Mouse (Mus musculus) gastrocnemius, postnatal 10 days (tissue): ENCODE results near the gene Rln3. TPM values are rescaled to one million over a fixed set of nuclear protein-coding genes. Genes with fewer than 3 reads are reported as not detected.
"Not testable (repeated sequence)": the region's sequence is repeated elsewhere in the genome, so short reads cannot be mapped to it uniquely, and the experiment has no call there.

Experiments used
- DNase-seq: peaks from one replicate; pipeline ENCODE4 v3.0.0; 2021; ENCODE audit warnings: mixed read lengths
- total RNA-seq, 2 experiments: library from RNA; stranded (reverse); gene quantifications; 2 replicates each; pipeline ENCODE4 v1.2.3; 2021

Rln3 gene
- total RNA-seq, 2 experiments from 2014 or later, result not detected

DNA sequence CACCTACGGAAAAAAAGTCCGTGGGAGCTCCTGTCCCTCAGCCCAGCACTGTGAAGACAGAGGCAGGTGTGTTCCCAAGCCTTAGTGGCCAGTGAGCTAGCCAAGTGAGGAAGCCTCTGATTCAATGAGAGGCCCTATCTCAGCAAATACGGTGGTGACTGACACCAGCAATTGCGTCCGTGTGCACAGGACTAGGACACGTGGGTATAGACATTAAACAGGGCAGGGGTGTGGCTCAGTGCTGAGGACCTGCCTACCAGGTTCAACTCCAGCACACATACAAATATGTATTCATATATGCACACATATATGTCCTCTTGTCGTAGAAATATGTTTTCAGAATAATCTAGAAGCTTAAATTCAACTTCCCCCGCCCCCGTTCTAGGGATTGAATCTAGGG is 25.1 kb downstream of the Rln3 start:
- DNase-seq, result no peak

DNA sequence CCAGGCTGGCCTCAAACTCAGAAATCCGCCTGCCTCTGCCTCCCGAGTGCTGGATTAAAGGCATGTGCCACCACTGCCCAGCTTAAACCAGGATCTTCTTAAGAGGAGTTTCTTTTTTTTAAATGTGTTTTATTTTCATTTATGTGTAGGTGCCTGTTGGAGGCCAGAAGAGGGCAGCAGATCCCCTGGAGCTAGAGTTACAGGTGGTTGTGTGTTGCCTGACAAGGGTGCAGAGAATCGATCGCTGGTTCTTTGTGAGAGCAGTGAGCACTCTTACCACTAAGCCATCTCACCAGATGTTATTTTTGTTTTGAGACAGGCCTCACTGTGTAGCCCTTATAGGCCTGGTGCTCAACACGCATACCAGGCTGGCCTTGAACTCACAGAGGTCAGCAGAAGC is 29.0 kb downstream of the Rln3 start:
- DNase-seq, result no peak

DNA sequence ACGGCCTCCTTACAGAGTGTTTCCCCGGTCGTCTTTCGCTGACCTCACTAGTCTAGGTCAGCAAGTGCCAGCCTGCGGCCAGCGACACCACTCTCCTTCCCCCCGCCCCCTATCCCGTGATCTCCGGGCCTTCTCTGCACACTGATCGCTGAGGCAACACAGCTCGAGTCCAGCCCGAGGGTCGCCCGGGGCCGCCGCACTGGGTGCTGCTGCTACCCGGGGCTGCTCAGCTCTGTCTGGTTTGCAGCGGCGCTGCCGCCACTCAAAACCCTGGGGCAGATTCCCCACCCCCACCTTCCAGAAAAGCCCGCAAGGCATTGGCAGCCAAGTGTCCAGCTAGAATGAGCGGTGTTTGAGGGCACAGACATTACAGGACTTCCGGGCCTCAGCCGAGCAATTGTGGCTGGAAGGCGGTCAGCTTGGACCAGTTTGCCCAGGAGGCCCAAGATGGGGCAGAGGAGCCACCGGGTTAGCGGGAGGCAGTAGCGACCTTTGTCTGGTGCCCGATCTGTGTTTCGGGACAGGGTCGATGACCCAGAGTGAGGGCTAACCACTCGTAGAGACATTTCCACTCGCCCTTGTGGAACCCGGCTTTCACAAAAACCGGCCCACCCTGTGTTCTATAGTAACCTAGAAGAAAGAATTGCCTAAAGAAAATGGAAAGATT is 32.2 kb downstream of the Rln3 start:
- DNase-seq, result no peak

DNA sequence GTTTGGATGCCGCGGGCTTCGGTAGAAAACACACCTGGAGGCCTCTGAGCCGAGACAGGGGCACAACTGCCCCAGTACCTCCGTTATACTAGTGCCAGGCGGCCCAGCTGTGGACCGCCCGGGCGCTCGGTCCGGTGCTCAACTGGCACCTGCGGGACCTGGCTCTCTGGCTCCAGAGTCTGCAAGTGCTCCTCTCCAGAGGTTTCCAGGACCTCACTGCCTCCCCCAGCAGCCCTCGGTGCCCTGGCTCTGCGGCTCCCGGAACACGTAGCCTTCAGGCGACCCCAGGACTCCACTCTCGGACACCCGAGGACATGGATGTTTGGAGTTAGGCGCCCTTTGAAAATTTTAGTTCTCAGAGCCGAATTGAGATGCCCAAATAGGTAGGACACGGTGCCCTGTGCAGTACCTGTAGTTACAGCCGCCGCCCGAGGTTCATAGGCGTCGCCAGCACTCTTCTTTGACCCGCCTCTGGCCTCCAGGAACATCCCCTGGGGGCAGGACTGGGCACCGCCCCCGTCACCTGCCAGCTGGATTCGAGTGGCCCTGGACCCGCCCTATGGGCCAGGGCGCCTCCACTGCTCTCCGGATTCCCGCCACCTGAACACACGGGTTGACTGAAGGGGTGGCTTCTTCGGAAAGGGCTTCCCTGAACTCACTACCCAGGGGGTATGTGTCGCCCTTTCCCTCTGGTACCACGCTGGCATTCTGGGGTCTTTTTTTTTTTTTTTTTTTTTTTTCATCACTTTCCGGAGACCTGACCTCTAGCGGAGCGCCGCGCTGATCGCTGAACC is 32.9 kb downstream of the Rln3 start, which contains the start of gene 2210011C24Rik:
2210011C24Rik (minus strand) TSS at position 467 of the 794 bp plus-strand sequence.
- DNase-seq, result no peak

DNA sequence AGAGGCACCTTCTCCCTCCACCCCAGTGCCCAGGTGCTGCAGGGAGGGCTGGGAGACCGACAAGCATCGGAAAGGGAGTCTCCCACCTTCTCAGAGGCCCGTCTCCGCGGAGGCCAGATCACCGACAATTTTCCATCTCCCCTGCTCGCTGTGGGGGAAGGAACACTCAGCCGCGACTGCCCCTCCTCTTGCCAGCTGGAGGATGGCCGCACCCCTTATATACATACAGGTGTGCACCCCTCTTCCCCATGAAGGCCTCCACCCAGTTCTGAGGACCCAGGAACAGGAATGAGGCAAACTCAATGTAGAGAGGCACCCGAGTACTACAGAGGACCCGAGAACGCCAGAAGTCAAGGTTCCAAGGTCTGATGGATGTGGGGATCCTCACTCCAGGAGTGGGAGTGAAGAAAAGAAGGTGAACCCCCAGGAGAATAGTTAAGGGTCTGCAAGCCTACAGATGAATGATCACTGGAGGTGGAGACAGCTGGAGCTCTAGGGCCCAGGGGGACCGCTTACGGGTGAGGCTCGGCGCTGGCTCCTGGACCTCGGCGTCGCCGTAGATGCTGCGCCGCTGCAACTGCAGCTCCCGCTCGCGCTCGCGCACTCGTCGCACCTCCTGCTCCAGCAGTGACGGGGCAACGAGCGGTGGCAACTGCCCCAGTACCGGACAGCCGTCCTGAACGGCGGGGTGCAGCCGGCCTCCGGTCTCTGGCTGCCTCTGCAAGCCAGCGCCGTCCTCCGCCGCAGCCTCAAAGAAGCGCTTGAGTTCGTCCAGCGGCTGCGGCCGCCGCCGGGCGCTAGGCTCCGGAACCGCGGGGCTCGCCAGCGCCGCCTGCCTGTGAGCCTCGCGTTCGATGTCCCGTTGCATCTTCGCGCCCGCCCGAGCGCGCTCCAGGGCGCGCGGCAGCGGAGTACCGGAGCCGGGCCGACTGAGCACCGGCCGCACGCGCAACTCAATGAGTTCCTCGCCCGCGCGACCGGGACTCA is 33.9 kb downstream of the Rln3 start:
- DNase-seq, result peak; percentile 83

DNA sequence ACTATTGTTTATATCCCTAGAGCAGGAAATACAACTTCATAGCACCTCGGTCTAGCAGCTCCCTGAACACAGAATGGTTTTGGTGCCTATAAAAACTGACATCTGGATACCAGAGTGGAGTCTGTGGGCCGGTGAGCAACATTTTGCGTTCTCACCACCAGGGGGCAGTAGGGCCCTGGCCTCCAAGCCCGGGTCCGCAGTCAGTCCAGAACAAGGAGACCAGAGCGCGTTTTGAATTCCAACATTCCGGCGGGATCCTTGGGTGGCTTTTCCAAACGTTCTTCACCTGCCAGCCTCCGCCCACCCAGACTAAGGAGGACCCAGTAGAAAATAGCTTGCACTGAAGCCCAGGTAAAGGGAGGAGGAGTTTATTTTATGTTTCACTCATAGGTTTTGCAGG is 34.9 kb downstream of the Rln3 start:
- DNase-seq, result peak; percentile 91

DNA sequence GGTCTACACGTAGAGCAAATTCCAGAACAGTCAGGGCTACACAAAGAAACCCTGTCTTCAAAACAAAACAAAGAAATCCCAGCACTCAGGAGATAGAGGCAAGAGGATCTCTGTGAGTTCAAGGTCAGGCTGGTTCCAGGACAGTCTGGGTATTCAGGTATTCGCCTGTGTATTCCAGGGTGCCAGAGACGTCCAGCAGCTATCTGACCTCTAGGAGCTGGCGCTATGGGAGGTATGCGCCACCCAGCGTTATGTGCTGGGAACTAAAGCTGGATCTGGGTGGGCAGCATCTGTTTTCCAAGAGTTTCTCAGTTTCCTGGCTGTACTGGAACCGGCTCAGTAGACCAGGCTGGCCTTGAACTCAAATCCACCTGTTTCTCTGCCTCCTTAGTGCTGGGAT is 36.4 kb downstream of the Rln3 start:
- no peak for DNase-seq

DNA sequence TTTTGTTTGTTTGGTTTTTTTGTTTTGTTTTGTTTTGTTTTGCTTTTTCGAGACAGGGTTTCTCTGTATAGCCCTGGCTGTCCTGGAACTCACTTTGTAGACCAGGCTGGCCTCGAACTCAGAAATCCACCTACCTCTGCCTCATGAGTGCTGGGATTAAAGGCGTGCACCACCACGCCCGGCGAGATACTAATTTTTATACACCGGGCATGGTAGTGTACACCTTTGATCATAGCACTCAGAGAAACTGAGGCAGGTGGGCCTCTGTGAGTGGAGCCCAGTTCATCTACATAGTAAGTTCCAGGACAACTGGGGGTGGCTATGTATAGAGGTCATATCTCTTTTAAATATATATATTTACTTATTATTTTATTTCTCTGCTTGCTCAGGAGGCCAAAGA is 39.3 kb downstream of the Rln3 start:
- DNase-seq, result not testable (repeated sequence)

DNA sequence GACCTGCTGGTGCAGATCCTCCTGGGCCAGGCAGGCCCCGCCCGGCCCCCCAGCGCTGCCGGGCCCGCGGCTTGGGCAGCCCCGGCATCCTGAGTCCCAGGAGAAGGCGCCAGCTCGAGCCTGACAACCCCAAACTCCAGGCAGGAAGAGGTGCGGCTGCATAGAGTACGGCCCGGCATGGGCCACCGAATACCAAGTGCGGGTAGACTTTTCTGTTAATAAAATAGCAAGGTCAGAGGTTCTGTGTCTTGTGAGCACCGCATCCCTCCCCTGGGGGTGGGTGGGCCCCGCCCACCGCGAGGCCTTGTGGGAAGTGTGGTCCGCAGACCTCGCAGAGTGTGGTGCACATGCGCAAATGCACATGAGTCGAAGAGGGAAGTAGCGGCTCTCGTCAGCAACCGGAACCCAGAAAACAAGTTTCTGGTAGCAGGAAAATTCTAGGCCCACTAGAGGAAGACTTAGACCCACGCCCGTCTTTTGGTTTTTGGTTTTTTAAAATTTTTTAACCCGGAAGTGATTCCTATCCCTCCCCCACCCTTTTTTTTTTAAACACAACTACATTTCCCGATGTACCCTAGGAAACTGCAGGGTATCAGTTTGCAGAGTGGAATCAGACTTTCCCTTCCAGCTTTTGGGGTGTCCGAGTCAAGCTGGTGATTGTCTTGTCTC is 40.1 kb downstream of the Rln3 start:
- DNase-seq, result peak; percentile 93

DNA sequence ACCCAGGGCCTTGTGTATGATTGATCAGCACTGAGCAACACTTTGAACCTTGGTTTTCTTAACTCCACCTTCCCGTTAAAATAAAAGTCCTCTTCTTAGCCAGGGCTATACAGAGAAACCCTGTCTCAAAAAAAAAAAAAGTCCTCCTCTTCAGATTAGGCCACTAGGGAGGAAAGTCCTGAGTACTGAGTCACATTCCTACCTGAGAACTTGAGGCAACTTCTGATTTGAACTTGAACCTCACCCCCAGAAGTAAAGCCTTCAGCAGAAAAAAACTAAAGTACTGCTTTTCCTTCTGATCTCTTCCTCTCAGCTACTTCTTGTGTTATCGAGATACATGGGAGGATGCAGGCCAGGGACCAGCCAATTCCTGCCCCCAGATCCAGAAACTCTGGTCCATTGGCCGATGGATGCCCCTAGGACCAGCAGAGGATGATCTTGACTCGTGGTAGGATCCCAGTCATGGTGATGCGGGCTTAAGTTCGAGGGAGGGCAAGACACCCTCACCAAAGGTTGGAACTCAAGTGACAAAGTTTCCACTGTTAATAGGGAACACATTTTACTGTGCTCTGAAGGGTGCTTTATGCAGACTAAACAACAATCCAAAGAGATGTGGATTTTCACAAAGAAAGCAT is 41.1 kb downstream of the Rln3 start:
- DNase-seq, result no peak

DNA sequence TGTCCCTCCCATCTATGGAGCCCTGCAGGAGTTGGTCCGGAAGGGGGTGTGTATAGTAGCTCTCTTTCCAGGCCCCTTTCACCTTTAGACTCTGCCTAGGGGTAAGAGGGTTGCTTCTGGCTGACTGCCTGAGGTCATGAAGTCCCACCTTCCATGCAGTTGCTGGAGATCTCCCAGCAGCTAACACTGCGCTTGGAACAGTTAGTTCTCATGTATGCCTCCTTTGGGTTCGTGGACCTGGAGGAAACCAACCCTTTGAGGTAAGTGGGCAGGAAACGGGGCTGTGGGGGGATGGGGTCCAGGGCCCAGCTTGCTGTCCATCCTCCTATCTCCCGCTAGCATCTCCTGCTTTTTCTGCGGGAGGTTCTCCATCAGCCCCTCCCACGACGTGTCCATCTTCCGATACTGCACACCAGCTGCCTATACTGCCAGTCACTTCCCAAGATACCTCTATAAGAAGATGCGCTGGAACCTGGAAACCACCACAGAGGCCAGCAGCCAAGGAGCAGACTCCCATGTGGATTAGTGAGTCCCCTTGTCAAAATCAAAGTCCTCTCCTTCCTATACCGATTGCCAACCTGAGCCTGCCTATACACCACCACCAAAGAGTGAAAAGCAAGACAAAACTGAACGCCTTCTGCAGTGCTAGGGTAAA is 41.7 kb downstream of the Rln3 start:
- no peak for DNase-seq

DNA sequence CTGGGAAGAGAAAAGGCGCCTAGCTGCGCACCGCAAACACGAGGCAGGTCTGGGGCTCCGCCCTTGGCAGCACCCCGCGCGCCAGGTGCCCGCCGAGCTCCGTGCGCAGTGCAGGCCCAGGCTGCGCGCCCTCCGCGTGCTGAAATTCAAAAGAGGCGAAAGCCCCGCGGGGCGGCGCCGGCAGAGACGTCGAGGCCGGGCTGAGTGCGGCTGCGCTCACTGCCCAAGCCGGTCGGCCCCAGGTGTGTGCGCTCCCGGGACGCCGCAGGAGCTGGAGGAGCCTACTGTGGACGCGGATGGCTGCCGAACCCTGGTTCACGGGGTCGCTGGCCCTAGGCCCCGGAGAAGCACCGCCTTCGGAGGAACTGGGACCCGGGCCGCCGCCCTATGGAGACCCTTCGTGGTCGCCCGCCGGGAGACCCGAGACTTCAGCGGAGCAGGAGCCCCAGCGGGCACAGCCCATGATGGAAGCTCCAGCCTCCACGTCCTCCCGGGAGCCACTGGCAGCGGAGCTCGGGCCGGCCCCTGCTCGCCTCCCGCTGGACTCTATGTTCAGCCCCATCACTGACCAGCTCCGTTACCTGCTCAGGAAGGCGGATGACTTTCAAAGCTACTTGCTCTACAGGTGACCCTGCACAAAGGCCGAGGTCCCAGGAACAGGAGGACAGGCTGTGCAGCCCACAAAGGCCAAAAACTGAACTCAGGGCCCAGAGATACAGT is 43.4 kb downstream of the Rln3 start, which contains the start of gene 1700067K01Rik:
1700067K01Rik (plus strand) TSS at position 222 of the 720 bp plus-strand sequence.
- DNase-seq, result peak; percentile 28

DNA sequence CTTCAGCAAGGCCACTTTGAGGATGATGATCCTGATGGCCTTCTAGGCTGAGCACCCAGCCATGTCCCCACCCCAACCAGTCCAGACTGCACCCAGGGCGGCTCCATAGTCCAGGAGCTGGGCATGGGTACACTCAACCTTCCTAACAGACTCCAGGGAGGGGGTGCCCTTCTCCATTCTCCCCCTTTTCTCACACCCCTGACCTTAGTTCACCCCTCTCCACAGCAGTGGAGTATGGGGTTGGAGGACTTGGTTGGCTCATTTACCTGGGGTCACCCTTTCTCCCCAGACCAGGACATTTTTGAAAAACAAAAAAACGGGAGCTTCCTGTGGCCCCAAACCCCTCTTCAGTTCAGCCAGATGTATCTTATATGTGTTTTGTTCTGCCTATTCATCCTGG is 45.0 kb downstream of the Rln3 start:
- no peak for DNase-seq

DNA sequence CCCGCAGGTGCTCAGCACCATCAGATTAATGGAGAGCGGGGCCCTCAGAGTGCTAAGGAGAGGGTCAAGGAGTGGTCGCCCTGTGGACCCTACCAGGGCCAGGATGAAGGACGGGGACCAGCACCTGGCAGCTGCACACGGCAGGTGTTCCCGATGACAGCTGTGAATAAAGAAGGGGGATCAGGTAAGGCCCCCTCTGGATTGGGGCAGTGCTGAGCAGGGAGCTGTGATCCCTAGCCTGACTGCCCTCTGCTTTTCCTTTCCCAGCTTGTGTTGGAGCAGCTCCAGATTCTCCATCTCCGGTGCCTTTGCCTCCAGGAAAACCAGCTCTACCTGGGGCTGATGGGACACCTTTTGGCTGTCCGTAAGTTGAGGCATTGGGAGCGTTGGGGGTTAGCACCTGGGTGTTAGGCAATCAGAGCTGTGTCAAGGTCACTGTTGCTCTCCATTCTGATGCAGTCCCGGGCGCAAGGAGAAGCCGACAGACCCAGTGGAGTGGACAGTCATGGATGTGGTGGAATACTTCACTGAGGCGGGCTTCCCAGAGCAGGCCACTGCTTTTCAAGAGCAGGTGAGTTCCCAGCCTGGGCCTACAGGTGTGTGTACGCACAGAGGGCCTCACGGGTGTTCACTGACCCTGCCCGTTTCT is 45.6 kb downstream of the Rln3 start:
- DNase-seq, result no peak

DNA sequence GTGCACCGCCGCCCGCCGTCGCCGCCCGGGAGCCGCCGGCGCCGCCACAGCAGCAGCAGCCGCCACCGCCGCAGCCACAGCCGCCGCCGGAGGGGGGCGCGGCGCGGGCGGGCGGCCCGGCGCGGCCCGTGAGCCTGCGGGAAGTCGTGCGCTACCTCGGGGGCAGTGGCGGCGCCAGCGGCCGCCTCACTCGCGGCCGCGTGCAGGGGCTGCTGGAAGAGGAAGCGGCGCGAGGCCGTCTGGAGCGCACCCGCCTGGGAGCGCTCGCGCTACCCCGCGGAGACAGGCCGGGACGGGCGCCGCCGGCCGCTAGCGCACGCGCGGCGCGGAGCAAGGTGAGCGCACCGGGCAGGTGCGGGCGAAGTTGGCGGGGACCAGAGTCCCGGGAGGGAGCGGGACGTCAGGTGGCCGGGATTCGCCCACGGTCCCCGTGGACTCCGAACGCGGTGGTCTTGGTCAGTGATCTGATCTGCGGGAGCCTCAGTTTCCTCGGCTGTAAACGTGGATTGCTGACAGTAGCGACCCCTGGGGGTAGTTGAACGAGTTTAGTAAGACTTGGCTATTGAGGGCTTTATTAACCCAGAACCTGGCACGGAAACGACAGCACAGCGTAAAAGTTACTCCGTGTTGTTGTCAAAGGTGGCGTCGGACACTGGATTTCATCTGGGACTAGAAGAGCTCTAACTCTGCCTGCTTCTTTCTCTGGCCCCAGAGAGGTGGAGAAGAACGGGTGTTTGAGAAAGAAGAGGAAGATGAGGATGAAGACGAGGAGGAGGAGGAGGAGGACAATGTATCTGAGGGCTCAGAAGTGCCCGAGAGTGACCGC is 46.4 kb downstream of the Rln3 start:
- peak; percentile 59 for DNase-seq

DNA sequence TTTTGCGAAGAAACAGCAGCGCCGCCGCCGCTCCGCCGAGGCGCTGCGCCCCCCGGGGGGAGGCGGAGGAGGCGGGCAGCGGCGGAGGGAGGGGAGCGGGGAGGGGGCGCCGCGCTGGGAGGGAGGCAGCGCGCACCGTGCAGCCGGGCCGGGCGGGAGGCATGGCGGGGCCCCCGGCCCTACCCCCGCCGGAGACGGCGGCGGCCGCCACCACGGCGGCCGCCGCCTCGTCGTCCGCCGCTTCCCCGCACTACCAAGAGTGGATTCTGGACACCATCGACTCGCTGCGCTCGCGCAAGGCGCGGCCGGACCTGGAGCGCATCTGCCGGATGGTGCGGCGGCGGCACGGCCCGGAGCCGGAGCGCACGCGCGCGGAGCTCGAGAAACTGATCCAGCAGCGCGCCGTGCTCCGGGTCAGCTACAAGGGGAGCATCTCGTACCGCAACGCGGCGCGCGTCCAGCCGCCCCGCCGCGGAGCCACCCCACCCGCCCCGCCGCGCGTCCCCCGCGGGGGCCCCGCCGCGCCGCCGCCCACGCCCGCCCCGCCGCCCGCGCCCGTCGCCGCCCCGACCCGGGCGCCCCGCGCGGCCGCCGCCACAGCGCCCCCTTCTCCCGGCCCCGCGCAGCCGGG is 47.2 kb downstream of the Rln3 start, which contains the start of gene Samd1:
Samd1 (plus strand) TSS at position 162 of the 631 bp plus-strand sequence.
- peak; percentile 65 for DNase-seq

DNA sequence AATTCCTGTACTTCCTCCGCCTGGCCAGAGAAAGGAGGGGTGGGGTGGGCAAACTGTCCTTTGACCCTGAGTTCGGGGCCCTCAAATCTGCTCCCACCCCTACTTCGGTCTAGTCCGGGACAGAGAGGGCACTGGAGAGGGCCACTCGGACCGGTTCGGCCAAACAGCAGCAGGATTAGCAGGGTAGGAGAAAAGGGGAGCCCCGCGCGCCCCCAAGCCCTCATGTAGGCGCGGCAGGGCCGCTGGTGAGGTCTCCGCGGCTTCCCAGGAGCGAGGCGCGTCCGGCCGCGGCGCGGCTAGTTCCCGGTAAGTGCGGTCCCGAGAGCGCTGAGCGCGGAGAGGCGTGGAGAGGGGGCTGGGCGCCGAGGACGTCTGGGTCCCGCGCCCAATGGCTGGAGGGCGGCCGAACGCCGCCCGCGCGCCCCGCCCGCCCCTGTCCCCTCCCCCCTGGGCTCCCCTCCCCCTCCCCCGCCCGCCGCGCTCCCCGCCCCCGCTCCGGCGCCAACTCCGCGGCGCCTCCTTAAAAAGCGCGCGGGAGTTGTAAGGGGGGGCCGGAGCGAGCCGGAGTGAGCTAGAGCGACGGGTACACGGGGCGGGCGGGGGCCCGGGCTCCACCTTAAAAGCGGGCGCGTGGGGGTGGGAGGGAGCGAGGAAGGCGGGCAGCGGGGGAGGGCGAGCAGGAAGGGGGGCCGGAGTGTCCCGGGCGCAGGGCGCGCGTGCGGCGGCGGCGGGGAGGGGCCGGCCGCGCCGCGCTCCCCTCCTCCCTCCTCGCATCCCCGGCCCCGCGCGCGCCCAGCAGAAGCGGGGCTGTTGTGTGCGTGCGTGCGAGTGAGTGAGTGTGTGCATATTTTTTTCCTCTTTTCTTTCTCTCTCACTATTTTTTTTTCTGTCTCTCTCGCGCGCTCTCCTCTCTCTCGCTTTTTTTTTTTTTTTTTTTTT is 48.0 kb downstream of the Rln3 start:
- peak; percentile 87 for DNase-seq
